Mouse (Mus musculus): Measurements from ENCODE around the gene Spata2. TPM values are rescaled to one million over a fixed set of nuclear protein-coding genes. Genes with fewer than 3 reads are reported as not detected.

Spata2 gene
- polyA plus RNA-seq, 1 experiment from 2014 or later = 21.5 TPM

DNA sequence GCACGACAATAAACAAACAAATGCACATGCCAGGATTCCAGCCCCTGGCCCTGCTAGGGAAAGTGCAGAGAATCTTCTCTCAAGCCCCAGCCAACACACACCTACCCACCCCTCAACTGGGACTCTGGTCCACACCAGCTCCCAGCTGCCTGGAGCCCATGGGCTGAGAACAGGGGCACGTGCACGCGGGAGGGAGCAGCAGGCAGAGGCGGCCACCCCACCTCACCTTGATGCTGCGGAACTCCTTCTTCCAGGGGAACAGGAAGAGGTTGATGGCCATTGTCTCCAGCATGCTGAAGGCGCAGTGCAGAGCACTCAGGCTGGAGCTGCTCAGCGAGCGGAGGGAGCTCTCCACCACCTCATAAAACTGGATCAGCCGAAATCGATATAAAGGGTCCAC, 7.8 kb downstream of the Spata2 start:
- H3K9me3 ChIP-seq (replicated peaks) = no peaks in the 10 kb centered on the region
- peaks cover 67% of the 10 kb centered on the region for H3K36me3 ChIP-seq
- H3K27ac ChIP-seq = no peak overlapping the region
- no peak overlapping the region for H3K4me3 ChIP-seq
- H3K4me1 ChIP-seq = no peaks in the 10 kb centered on the region
- no peak for DNase-seq (ENCODE audit: low spot score)
- WGBS = 90% methylated on average over 11 of the region's 11 CpGs
- no peaks in the 10 kb centered on the region for H3K27me3 ChIP-seq (ENCODE audit: low read depth, poor library complexity, severe bottlenecking)

DNA sequence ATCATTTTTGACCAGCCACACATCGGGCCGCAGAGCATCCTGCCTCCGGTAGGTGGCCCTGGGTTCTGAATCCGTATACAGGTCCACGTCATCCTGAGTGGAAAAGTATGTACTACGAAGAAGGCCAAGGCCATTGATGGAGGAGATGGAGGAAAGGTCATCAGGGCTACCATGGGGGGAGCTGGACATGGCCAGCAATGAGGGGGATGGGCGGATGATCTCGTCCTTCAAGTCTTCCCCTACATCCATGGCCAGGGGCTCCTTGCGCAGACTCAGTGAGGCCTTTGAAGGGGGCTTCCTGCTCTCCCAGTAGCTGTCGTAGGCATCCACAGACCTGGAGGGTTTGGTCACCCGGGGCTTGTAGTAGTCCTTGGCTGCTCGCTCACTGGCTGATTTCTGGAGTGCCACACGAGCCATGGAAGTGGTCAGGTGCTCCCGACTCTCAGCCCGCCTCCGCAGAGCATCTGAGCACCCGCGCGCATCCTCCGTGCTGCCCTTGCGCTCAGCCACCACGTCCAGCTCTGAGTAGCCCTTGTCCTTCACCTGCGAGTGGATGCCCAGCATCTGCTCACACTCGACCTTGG, 8.8 kb downstream of the Spata2 start:
- Histone ChIP-seq H3K9me3 (replicated peaks) (no peaks in the 10 kb centered on the region), H3K27ac (no peak overlapping the region), H3K4me3 (no peak overlapping the region), H3K4me1 (no peaks in the 10 kb centered on the region), H3K27me3 (ENCODE audit: low read depth, poor library complexity, severe bottlenecking) (no peaks in the 10 kb centered on the region), H3K36me3 (peaks cover 67% of the 10 kb centered on the region)
- DNase-seq (ENCODE audit: low spot score) = no peak
- WGBS = 94% methylated on average over 24 of the region's 24 CpGs

GRCm38 (mm10) chr2:167483081-167483826, 9.4 kb downstream of the Spata2 start:
- Histone ChIP-seq H3K9me3 (replicated peaks) (no peaks in the 10 kb centered on the region), H3K27ac (no peak overlapping the region), H3K27me3 (ENCODE audit: low read depth, poor library complexity, severe bottlenecking) (no peaks in the 10 kb centered on the region), H3K36me3 (peaks cover 62% of the 10 kb centered on the region), H3K4me1 (no peaks in the 10 kb centered on the region), H3K4me3 (no peak overlapping the region)
- DNase-seq (ENCODE audit: low spot score) = no peak
- WGBS = 95% methylated on average over 27 of the region's 27 CpGs

DNA sequence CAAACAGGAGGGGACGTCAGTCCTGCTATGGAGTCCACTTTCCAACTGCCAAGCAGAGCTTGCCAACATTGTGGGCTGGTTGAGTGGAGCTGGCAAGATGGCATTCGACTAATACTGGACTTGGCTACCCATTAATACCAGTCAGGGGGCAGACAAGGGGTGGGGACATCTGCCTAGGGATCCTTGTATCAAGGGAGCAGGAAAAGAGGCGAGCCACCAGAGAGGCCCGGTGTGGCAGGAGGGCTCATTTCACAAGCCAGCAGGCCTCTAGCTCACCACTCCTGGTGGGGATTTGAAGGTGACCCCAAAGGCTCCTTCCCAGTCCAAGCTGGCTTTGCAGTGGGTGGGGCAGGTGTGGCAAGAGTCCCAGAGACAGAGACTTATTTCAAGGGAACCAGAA, 10.0 kb downstream of the Spata2 start:
- 92% methylated on average over 4 of the region's 4 CpGs for WGBS
- DNase-seq (ENCODE audit: low spot score) = no peak
- Histone ChIP-seq H3K36me3 (peaks cover 60% of the 10 kb centered on the region), H3K4me3 (no peak overlapping the region), H3K9me3 (replicated peaks) (no peaks in the 10 kb centered on the region), H3K4me1 (no peaks in the 10 kb centered on the region), H3K27me3 (ENCODE audit: low read depth, poor library complexity, severe bottlenecking) (no peaks in the 10 kb centered on the region), H3K27ac (no peak overlapping the region)

- peaks cover 65% of the 10 kb centered on the region for H3K36me3 ChIP-seq
- H3K9me3 ChIP-seq (replicated peaks) = no peaks in the 10 kb centered on the region
- no peaks in the 10 kb centered on the region for H3K27me3 ChIP-seq (ENCODE audit: low read depth, poor library complexity, severe bottlenecking)
- DNase-seq (ENCODE audit: low spot score) = no peak
- H3K4me1 ChIP-seq = peaks cover 11% of the 10 kb centered on the region
- WGBS = 92% methylated on average over 1 of the region's 1 CpGs
- H3K27ac ChIP-seq = no peak overlapping the region
- H3K4me3 ChIP-seq = no peak overlapping the region
These were observed 13.2 kb downstream of the Spata2 start for GRCm38 (mm10) chr2:167479501-167479900.

DNA sequence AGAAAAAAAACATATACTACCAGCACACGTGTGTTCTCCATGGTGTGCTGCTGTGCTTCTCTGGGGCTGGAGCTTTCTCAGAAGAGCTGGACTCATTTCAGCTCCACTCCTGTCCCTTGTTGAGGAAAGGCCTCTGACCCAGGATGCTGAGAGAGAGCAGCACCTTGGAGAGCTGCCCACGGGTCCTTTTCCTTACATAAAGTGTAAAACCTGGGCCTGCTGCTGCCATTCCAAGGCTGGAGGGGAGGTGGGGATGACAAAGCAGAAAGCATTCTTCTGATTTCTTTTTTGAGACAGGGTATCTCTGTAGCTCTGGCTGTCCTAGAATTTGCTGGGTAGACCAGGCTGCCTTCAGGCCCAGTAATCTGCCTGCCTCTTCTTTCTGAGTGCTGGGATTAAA, 14.6 kb downstream of the Spata2 start:
- peak; percentile 45 for DNase-seq (ENCODE audit: low spot score)
- no peak overlapping the region for H3K4me3 ChIP-seq
- no peaks in the 10 kb centered on the region for H3K9me3 ChIP-seq (replicated peaks)
- no peak overlapping the region for H3K27ac ChIP-seq
- WGBS = 33% methylated on average over 2 of the region's 2 CpGs
- H3K4me1 ChIP-seq = peaks cover 11% of the 10 kb centered on the region
- H3K36me3 ChIP-seq = peaks cover 65% of the 10 kb centered on the region
- no peaks in the 10 kb centered on the region for H3K27me3 ChIP-seq (ENCODE audit: low read depth, poor library complexity, severe bottlenecking)

DNA sequence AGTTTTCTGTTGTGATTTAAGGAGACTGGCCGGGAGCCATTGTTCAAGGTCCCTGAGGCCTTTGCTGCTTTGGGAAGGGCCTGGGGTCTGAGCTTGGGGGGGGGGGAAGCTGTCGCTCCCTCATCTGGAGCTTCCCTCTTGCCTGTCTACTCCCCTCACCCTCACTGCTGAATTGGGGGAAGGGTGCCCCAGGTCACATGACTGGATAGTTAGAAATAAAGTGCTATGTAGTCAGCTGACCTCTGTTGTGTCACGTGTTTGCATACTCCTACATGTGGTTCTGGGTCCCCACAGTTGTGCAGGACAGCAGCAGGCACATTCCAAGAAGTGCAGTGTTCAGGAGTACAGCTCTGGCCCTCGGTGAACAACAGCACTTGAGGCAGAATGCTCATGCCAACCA, 15.9 kb downstream of the Spata2 start:
- Histone ChIP-seq H3K4me3 (no peak overlapping the region), H3K36me3 (peaks cover 65% of the 10 kb centered on the region), H3K27ac (0 out of 2 replicates have a peak overlapping the region, but pooled peaks have one; percentile 19), H3K27me3 (ENCODE audit: low read depth, poor library complexity, severe bottlenecking) (no peaks in the 10 kb centered on the region), H3K4me1 (peaks cover 11% of the 10 kb centered on the region), H3K9me3 (replicated peaks) (no peaks in the 10 kb centered on the region)
- no peak for DNase-seq (ENCODE audit: low spot score)
- WGBS = 92% methylated on average over 4 of the region's 4 CpGs

GRCm38 (mm10) chr2:167476200-167476688, 16.4 kb downstream of the Spata2 start:
- 54% methylated on average over 7 of the region's 7 CpGs for WGBS

DNA sequence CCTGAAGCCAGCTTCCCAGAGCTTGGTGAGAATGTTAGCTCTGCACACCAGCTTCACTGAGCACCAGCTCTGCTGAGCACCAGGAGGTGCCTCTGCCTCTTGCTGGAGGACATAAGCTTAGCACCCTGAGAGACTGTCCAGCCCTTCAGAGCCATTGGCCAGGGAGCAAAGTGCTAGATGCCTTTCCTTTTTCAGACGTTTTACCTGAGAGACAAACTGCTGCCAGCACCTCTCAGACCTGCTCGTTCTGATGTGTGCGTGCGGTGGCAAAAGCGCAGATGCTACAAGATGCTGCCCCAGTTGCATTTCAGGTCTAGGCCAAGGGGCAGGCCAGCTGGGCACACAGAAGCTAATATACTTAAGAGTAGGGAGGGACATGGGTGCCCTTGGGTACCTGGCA, 17.1 kb downstream of the Spata2 start:
- Histone ChIP-seq H3K4me3 (no peak overlapping the region), H3K27me3 (ENCODE audit: low read depth, poor library complexity, severe bottlenecking) (no peaks in the 10 kb centered on the region), H3K27ac (no peak overlapping the region), H3K4me1 (peaks cover 11% of the 10 kb centered on the region), H3K9me3 (replicated peaks) (no peaks in the 10 kb centered on the region), H3K36me3 (peaks cover 74% of the 10 kb centered on the region)
- 87% methylated on average over 5 of the region's 5 CpGs for WGBS
- DNase-seq (ENCODE audit: low spot score) = no peak

More at GRCm38 (mm10) chr2:167476200-167476688, 16.4 kb downstream of the Spata2 start:
- Histone ChIP-seq H3K27me3 (ENCODE audit: low read depth, poor library complexity, severe bottlenecking) (no peaks in the 10 kb centered on the region), H3K27ac (0 out of 2 replicates have a peak overlapping the region, but pooled peaks have one; percentile 19), H3K36me3 (peaks cover 70% of the 10 kb centered on the region), H3K9me3 (replicated peaks) (no peaks in the 10 kb centered on the region), H3K4me3 (no peak overlapping the region), H3K4me1 (peaks cover 11% of the 10 kb centered on the region)
- no peak for DNase-seq (ENCODE audit: low spot score)

DNA sequence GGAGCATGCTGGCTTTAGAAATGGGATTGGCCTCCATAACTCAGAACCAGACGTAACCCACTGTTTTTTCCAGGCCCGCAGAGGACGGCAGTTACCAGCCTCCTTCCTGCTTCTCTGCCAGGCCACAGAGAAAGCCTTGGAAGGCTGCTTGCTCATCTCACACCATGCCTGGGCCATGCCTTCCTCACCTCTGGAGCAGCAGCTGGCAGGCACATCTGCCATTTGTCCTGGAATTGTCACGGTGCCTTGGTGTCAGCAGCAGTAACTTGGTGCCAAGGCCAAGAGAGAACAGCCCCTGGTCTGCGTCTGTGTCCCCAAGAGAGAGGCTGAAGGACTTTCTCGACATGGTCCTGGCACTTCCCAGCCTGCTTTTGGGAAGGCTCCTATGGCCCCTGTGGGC, 18.5 kb downstream of the Spata2 start:
- no peak for DNase-seq (ENCODE audit: low spot score)
- Histone ChIP-seq H3K27ac (no peak overlapping the region), H3K4me1 (peaks cover 11% of the 10 kb centered on the region), H3K4me3 (no peak overlapping the region), H3K9me3 (replicated peaks) (no peaks in the 10 kb centered on the region), H3K36me3 (peaks cover 82% of the 10 kb centered on the region), H3K27me3 (ENCODE audit: low read depth, poor library complexity, severe bottlenecking) (no peaks in the 10 kb centered on the region)
- 87% methylated on average over 6 of the region's 6 CpGs for WGBS

DNA sequence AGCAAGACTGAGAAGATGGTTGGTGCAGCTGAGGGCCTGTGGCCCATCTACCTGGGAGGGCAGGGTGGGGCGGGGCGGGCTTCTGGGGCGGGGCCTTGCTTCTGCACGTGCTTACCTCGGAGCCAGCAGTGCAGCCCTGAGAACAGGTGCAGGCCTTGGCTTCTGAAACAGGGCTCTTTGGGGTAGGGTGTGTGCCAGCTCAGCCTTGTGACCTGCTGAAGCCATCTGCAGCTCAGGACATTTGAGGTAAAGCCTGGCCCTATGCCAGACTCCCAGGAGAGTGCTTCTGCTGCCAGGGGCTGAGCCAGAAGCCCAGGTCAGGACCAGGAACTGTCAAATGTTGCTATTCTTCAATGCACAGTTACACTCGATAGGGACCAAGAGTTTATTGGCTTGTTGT, 21.1 kb downstream of the Spata2 start:
- H3K27me3 ChIP-seq (ENCODE audit: low read depth, poor library complexity, severe bottlenecking) = no peaks in the 10 kb centered on the region
- H3K27ac ChIP-seq = no peak overlapping the region
- H3K4me1 ChIP-seq = peaks cover 9% of the 10 kb centered on the region
- WGBS = 83% methylated on average over 6 of the region's 6 CpGs
- no peaks in the 10 kb centered on the region for H3K9me3 ChIP-seq (replicated peaks)
- no peak overlapping the region for H3K4me3 ChIP-seq
- peaks cover 99% of the 10 kb centered on the region for H3K36me3 ChIP-seq
- DNase-seq (ENCODE audit: low spot score) = no peak

DNA sequence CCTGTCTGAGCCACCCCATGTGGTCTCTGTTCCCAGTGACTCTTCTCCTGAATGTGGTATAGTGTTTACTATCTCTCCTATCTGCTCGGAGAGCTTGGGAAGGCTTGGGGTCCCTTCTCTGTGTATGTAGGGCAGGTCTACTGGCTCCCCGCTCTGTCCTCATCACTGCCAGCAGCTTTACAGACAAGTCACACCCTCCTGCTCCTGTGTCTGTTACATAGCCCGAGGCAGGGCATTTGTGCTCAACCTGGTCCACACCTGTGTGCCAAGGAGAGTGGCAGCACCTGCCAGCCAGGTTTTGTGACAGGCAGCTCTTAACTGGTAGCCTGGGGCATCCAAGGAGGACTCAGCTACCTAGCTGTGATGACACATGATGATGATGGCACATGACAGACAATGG, 22.1 kb downstream of the Spata2 start:
- peaks cover 99% of the 10 kb centered on the region for H3K36me3 ChIP-seq
- no peaks in the 10 kb centered on the region for H3K9me3 ChIP-seq (replicated peaks)
- WGBS = 93% methylated on average over 3 of the region's 3 CpGs
- H3K4me1 ChIP-seq = no peaks in the 10 kb centered on the region
- H3K4me3 ChIP-seq = no peak overlapping the region
- H3K27me3 ChIP-seq (ENCODE audit: low read depth, poor library complexity, severe bottlenecking) = no peaks in the 10 kb centered on the region
- no peak for DNase-seq (ENCODE audit: low spot score)
- no peak overlapping the region for H3K27ac ChIP-seq

- H3K36me3 ChIP-seq = peaks cover 92% of the 10 kb centered on the region
- H3K27me3 ChIP-seq (ENCODE audit: low read depth, poor library complexity, severe bottlenecking) = no peaks in the 10 kb centered on the region
- H3K4me3 ChIP-seq = no peak overlapping the region
- H3K9me3 ChIP-seq (replicated peaks) = no peaks in the 10 kb centered on the region
- DNase-seq (ENCODE audit: low spot score) = no peak
- H3K27ac ChIP-seq = no peak overlapping the region
- 87% methylated on average over 6 of the region's 6 CpGs for WGBS
- no peaks in the 10 kb centered on the region for H3K4me1 ChIP-seq
These were observed 24.2 kb downstream of the Spata2 start for GRCm38 (mm10) chr2:167468444-167468843.

Data from limb, embryonic 10.5 days (tissue).